7 mouse cellular contexts compared by ENCODE assay signal in genomic region chr11:76666002-76666649, GRCm38 (mm10). TPM values are rescaled to one million over a fixed set of nuclear protein-coding genes. Genes with fewer than 3 reads are reported as not detected.
DNase-seq lines count a peak whose midpoint lies in the region; ATAC-seq and TF ChIP-seq lines count a peak whose summit lies in the region.

No protein-coding gene starts in this region.

- no peak for ATAC-seq in lung, embryonic 14.5 days (ENCODE audit: insufficient read depth)
- peak; percentile 63; the same call in 1 of the 2 replicates for ATAC-seq in hindbrain, embryonic 16.5 days
- ATAC-seq in midbrain, embryonic 15.5 days (replicated peaks): no peak

- WGBS in lung, embryonic 14.5 days: 9% methylated on average over 35 of the region's 35 CpGs
- 8% methylated on average over 35 of the region's 35 CpGs for WGBS in hindbrain, embryonic 16.5 days
- 8% methylated on average over 35 of the region's 35 CpGs for WGBS in midbrain, embryonic 15.5 days

- H3K4me3 ChIP-seq in lung, embryonic 14.5 days (ENCODE audit: low read depth, low read length): peak overlapping the region; percentile 16
- peak overlapping the region; percentile 41 for H3K4me3 ChIP-seq in hindbrain, embryonic 16.5 days (ENCODE audit: low read length)
- peak overlapping the region; percentile 43 for H3K4me3 ChIP-seq in midbrain, embryonic 15.5 days

- peak overlapping the region; percentile 35; the same call in 1 of the 2 replicates for H3K9ac ChIP-seq in lung, embryonic 14.5 days
- H3K9ac ChIP-seq in hindbrain, embryonic 16.5 days (ENCODE audit: low read depth, low read length): peak overlapping the region; percentile 64
- H3K9ac ChIP-seq in midbrain, embryonic 15.5 days: peak overlapping the region; percentile 54

- peak overlapping the region; percentile 53 for H3K4me2 ChIP-seq in lung, embryonic 14.5 days
- H3K4me2 ChIP-seq in hindbrain, embryonic 16.5 days (ENCODE audit: low read length): peak overlapping the region; percentile 71
- peak overlapping the region; percentile 86 for H3K4me2 ChIP-seq in midbrain, embryonic 15.5 days

- DNase-seq in lung, embryonic 14.5 days: peak; percentile 17
- DNase-seq in lung, postnatal 36 days: no peak
- DNase-seq in embryo, embryonic 9.5 days (ENCODE audit: extremely low spot score): peak; percentile 36
- DNase-seq in gastrocnemius, adult 8-10 months (ENCODE audit: low spot score in 2 of 2): no peak
- no peak for DNase-seq in urinary bladder, postnatal 25 days (ENCODE audit: low spot score)

- H3K36me3 ChIP-seq in lung, embryonic 14.5 days (ENCODE audit: insufficient read depth): no peaks in the 10 kb centered on the region
- no peaks in the 10 kb centered on the region for H3K36me3 ChIP-seq in hindbrain, embryonic 16.5 days (ENCODE audit: control insufficient read depth, insufficient read depth, low read length)
- H3K36me3 ChIP-seq in midbrain, embryonic 15.5 days (replicated peaks): no peaks in the 10 kb centered on the region

- no peaks in the 10 kb centered on the region for H3K4me1 ChIP-seq in lung, embryonic 14.5 days (ENCODE audit: insufficient read depth)
- peaks cover 8% of the 10 kb centered on the region; the same call in 1 of the 2 replicates for H3K4me1 ChIP-seq in hindbrain, embryonic 16.5 days (ENCODE audit: control insufficient read depth, insufficient read depth, low read depth, low read length)
- H3K4me1 ChIP-seq in midbrain, embryonic 15.5 days: peaks cover 11% of the 10 kb centered on the region

- no peak for TF ChIP-seq CTCF in lung, embryonic 14.5 days (IDR thresholded peaks at IDR 0.05; ENCODE audit: low read depth)

- peaks cover 34% of the 10 kb centered on the region for H3K27me3 ChIP-seq in lung, embryonic 14.5 days (ENCODE audit: insufficient read depth, low read length)
- H3K27me3 ChIP-seq in hindbrain, embryonic 16.5 days (replicated peaks; ENCODE audit: control insufficient read depth, insufficient read depth, low read length): peaks cover 8% of the 10 kb centered on the region
- H3K27me3 ChIP-seq in midbrain, embryonic 15.5 days (replicated peaks): peaks cover 26% of the 10 kb centered on the region

- H3K27ac ChIP-seq in lung, embryonic 14.5 days (ENCODE audit: low read depth): no peak overlapping the region
- no peak overlapping the region for H3K27ac ChIP-seq in hindbrain, embryonic 16.5 days (ENCODE audit: low read depth, low read length)
- H3K27ac ChIP-seq in midbrain, embryonic 15.5 days: no peak overlapping the region

- no peaks in the 10 kb centered on the region for H3K9me3 ChIP-seq in lung, embryonic 14.5 days (ENCODE audit: low read depth, low read length)
- H3K9me3 ChIP-seq in hindbrain, embryonic 16.5 days (ENCODE audit: control insufficient read depth, low read length): no peaks in the 10 kb centered on the region
- no peaks in the 10 kb centered on the region for H3K9me3 ChIP-seq in midbrain, embryonic 15.5 days

RNA-seq across cellular contexts. Expression of gene Bhlha9, which starts 6.1 kb away (rescaled TPM):
- not detected in 2 replicates for polyA plus RNA-seq in lung, embryonic 14.5 days (2014; fragmentation: Nextera tagmentation; extraction: Ambion mirVana)
- polyA plus RNA-seq in hindbrain, embryonic 16.5 days (2015; fragmentation: Nextera tagmentation; extraction: Ambion mirVana): 2.6 and 2.7 TPM in 2 replicates
- polyA plus RNA-seq in midbrain, embryonic 15.5 days (2015; fragmentation: Nextera tagmentation; extraction: Ambion mirVana): 0.92 and 1.1 TPM in 2 replicates
- not detected for total RNA-seq in gastrocnemius, adult 8-10 months (2022)

RNA-seq across cellular contexts. Expression of gene Trarg1, which starts 13.5 kb away (rescaled TPM):
- polyA plus RNA-seq in lung, embryonic 14.5 days (2014; fragmentation: Nextera tagmentation; extraction: Ambion mirVana): 0.07 and 0.16 TPM in 2 replicates
- 1.6 and 1.9 TPM in 2 replicates for polyA plus RNA-seq in hindbrain, embryonic 16.5 days (2015; fragmentation: Nextera tagmentation; extraction: Ambion mirVana)
- 0.10 and 0.13 TPM in 2 replicates for polyA plus RNA-seq in midbrain, embryonic 15.5 days (2015; fragmentation: Nextera tagmentation; extraction: Ambion mirVana)
- total RNA-seq in gastrocnemius, adult 8-10 months (2022): 1 to 10 TPM in 3 of 4 experiments, under 1 TPM in 1; 0.61 to 5.9 (median 2.1) TPM

RNA-seq across cellular contexts. Expression of gene Abr, which starts 44.0 kb away (rescaled TPM):
- polyA plus RNA-seq in lung, embryonic 14.5 days (2014; fragmentation: Nextera tagmentation; extraction: Ambion mirVana): 32.9 and 39.2 TPM in 2 replicates
- polyA plus RNA-seq in hindbrain, embryonic 16.5 days (2015; fragmentation: Nextera tagmentation; extraction: Ambion mirVana): 85.2 and 102 TPM in 2 replicates
- polyA plus RNA-seq in midbrain, embryonic 15.5 days (2015; fragmentation: Nextera tagmentation; extraction: Ambion mirVana): 127 and 128 TPM in 2 replicates
- 10 to 100 TPM in 1 of 4 experiments, 1 to 10 TPM in 3; 5.5 to 10.6 (median 6.4) TPM for total RNA-seq in gastrocnemius, adult 8-10 months (2022)

Comparison
In these comparisons a context has a peak if more than half of its experiments do, and no peak if none do; other contexts are left out.
1. DNase-seq: peak in lung, embryonic 14.5 days (single experiment) and embryo, embryonic 9.5 days (single experiment); none in lung, postnatal 36 days (single experiment), gastrocnemius, adult 8-10 months (0 of 2) and urinary bladder, postnatal 25 days (single experiment).
2. Peak in every context shown above with its lines, with median percentiles within 50 percentile points of each other: H3K4me2 ChIP-seq, H3K4me3 ChIP-seq and H3K9ac ChIP-seq.